Mouse (Mus musculus): ENCODE results near the gene Grid1. TPM values are rescaled to one million over a fixed set of nuclear protein-coding genes. Genes with fewer than 3 reads are reported as not detected.

Grid1 gene
- total and polyA plus RNA-seq, 2 experiments from 2014 or later, result 10.5 to 39.4 TPM

DNA sequence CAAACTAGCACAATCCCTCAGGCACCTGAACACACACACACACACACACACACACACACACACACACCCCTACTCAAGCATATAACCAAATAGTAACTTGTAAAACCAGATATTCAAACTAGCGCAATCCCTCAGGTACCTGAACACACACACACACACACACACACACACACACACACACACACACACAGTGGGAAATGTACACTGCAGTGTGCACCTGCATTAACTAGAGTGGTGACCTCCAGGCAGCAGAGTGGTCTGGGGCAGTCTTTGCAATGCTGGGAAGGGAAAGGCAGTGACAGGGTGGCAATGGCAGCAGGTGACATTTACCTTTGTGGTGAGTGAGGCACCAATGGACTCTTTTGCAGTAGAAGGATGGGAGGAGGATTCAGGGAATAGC is 212.4 kb downstream of the Grid1 start:
- WGBS, result 100% methylated on average over 1 of the region's 1 CpGs
- Histone ChIP-seq H3K9me3 (ENCODE audit: low read length) (no peaks in the 10 kb centered on the region), H3K4me3 (ENCODE audit: low read depth, low read length) (no peak overlapping the region), H3K4me2 (ENCODE audit: low read depth, low read length, poor library complexity, severe bottlenecking) (no peak overlapping the region), H3K9ac (replicated peaks; ENCODE audit: low read length, poor library complexity, severe bottlenecking) (no peak overlapping the region), H3K4me1 (ENCODE audit: insufficient read depth, low read length) (0 out of 2 replicates have a peak, but pooled peaks cover 2% of the 10 kb centered on the region), H3K27me3 (ENCODE audit: insufficient read depth, low read length) (no peaks in the 10 kb centered on the region), H3K36me3 (ENCODE audit: insufficient read depth, low read length) (no peaks in the 10 kb centered on the region), H3K27ac (ENCODE audit: low read depth, low read length) (no peak overlapping the region)
- no peak for DNase-seq (ENCODE audit: low spot score)
- TF ChIP-seq CTCF (IDR thresholded peaks at IDR 0.05), result no peak
- no peak for ATAC-seq (ENCODE audit: low FRiP score)

DNA sequence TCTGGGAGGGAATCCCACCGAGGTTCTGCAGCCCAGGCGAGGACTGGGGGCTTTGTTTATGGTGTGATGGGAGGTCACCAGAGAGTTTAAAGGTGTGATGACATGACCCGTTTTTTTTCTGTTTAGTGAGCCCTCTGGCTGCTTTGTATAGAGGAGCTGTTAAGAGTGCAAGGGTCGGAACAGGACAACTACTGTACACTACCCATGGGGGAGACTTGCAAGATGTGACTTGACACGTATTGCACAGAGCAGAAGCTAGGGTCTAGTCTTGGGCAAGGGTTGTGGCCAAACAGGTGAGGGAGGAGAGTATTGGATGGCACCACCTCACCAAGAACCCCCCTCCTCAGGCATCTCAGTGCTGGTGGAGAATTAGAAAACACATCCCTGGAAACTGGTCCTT is 224.4 kb downstream of the Grid1 start:
- ATAC-seq (ENCODE audit: low FRiP score), result no peak
- WGBS, result 69% methylated on average over 5 of the region's 5 CpGs
- no peaks in the 10 kb centered on the region for H3K36me3 ChIP-seq (ENCODE audit: insufficient read depth, low read length)

DNA sequence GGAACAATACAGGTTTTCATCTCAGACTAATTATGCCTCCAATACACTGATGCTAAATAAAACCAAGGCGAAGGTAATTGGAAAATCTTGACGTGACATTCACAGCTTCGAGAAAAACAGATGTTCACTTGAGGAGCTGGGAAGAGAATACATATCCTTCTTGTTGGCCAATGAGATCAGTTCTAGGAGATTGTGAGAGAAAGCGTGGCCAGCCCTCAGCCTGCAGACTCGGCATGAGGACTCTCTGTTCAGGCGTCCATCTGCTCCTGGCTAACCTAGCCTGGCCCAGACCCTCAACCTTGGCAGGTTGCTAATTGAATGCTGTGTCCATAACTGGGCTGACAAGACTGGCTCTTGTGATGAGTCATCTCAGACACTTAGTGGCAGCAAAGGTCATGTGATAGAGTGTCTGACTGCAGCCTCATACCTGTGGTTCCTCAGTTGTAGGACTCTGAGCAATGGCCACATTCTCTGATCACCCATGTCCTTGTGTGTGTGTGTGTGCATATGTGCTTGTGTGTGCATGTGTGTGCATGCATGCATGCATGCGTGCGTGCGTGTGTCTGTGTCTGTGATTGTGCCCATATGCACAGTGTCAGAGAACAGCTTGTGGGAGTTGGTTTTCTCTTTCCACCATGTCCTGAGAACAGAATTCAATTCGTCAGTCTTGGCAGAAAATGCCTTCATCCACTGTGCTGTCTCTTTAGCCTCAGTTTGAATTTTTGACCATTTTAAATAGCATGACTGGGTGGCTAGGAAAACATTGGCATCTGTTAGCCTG is 225.2 kb downstream of the Grid1 start:
- no peak overlapping the region for H3K4me2 ChIP-seq (ENCODE audit: low read depth, low read length, poor library complexity, severe bottlenecking)
- H3K9me3 ChIP-seq (ENCODE audit: low read length), result no peaks in the 10 kb centered on the region
- 87% methylated on average over 10 of the region's 10 CpGs for WGBS
- no peak for TF ChIP-seq CTCF (IDR thresholded peaks at IDR 0.05)
- H3K9ac ChIP-seq (replicated peaks; ENCODE audit: low read length, poor library complexity, severe bottlenecking), result no peak overlapping the region
- H3K4me1 ChIP-seq (ENCODE audit: insufficient read depth, low read length), result no peaks in the 10 kb centered on the region
- DNase-seq (ENCODE audit: low spot score), result peak; percentile 22
- ATAC-seq (ENCODE audit: low FRiP score), result peak; percentile 54; the same call in 1 of the 2 replicates
- no peak overlapping the region for H3K27ac ChIP-seq (ENCODE audit: low read depth, low read length)
- H3K27me3 ChIP-seq (ENCODE audit: insufficient read depth, low read length), result no peaks in the 10 kb centered on the region
- H3K4me3 ChIP-seq (ENCODE audit: low read depth, low read length), result no peak overlapping the region
- no peaks in the 10 kb centered on the region for H3K36me3 ChIP-seq (ENCODE audit: insufficient read depth, low read length)

More for the DNA sequence above, 224.4 kb downstream of the Grid1 start:
- DNase-seq (ENCODE audit: low spot score), result no peak
- Histone ChIP-seq H3K4me1 (ENCODE audit: insufficient read depth, low read length) (no peaks in the 10 kb centered on the region), H3K4me3 (ENCODE audit: low read depth, low read length) (no peak overlapping the region), H3K27ac (ENCODE audit: low read depth, low read length) (no peak overlapping the region), H3K27me3 (ENCODE audit: insufficient read depth, low read length) (no peaks in the 10 kb centered on the region), H3K9ac (replicated peaks; ENCODE audit: low read length, poor library complexity, severe bottlenecking) (no peak overlapping the region), H3K4me2 (ENCODE audit: low read depth, low read length, poor library complexity, severe bottlenecking) (no peak overlapping the region), H3K9me3 (ENCODE audit: low read length) (no peaks in the 10 kb centered on the region)
- TF ChIP-seq CTCF (IDR thresholded peaks at IDR 0.05), result no peak

DNA sequence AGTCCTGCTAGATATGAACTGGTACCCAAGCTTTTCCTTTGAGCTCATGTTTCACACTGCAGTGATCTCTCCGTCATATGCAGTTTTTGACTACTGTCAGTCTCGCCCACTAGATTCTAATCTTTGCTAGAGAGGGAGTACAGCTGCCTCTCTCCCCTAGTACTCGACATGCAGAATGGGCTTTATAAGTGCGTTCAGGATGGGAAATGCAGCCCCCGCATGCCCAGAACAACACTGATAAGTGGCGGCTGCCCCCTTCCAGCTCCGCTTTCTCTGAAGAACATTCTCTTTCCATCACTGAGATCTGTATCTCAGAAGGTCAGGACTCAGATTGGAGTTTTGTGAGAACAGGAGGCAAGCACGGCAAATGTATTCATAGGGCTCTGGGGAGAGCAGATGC is 229.3 kb downstream of the Grid1 start:
- ATAC-seq (ENCODE audit: low FRiP score) (no peak), DNase-seq (ENCODE audit: low spot score) (no peak)
- no peak overlapping the region for H3K4me3 ChIP-seq (ENCODE audit: low read depth, low read length)
- no peaks in the 10 kb centered on the region for H3K36me3 ChIP-seq (ENCODE audit: insufficient read depth, low read length)
- no peaks in the 10 kb centered on the region for H3K4me1 ChIP-seq (ENCODE audit: insufficient read depth, low read length)
- H3K4me2 ChIP-seq (ENCODE audit: low read depth, low read length, poor library complexity, severe bottlenecking), result no peak overlapping the region
- TF ChIP-seq CTCF (IDR thresholded peaks at IDR 0.05), result no peak
- 82% methylated on average over 8 of the region's 8 CpGs for WGBS
- no peaks in the 10 kb centered on the region for H3K27me3 ChIP-seq (ENCODE audit: insufficient read depth, low read length)
- H3K9me3 ChIP-seq (ENCODE audit: low read length), result no peaks in the 10 kb centered on the region
- H3K27ac ChIP-seq (ENCODE audit: low read depth, low read length), result no peak overlapping the region
- H3K9ac ChIP-seq (replicated peaks; ENCODE audit: low read length, poor library complexity, severe bottlenecking), result no peak overlapping the region

DNA sequence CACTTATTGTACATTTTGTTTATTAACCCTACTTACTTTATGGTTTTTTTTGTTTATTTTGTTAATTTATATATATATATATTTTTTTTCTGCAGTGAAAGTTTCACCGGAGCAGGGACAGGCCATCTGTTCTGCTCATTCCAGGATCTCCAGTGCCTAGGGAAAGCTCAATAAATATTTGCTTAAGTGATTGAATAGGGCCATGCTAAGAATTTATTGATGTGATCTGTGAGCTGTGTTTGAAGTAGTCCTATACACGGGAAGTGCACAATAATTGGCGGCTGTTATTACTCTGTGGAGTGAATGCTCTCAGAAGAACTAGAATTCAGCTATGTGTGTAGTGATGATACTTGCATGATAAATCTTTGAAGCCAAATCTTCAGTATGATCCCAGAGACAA is 234.2 kb downstream of the Grid1 start:
- Histone ChIP-seq H3K4me2 (ENCODE audit: low read depth, low read length, poor library complexity, severe bottlenecking) (no peak overlapping the region), H3K27ac (ENCODE audit: low read depth, low read length) (no peak overlapping the region), H3K27me3 (ENCODE audit: insufficient read depth, low read length) (no peaks in the 10 kb centered on the region), H3K9me3 (ENCODE audit: low read length) (no peaks in the 10 kb centered on the region), H3K4me1 (ENCODE audit: insufficient read depth, low read length) (no peaks in the 10 kb centered on the region), H3K9ac (replicated peaks; ENCODE audit: low read length, poor library complexity, severe bottlenecking) (no peak overlapping the region), H3K36me3 (ENCODE audit: insufficient read depth, low read length) (no peaks in the 10 kb centered on the region), H3K4me3 (ENCODE audit: low read depth, low read length) (no peak overlapping the region)
- ATAC-seq (ENCODE audit: low FRiP score) (no peak), DNase-seq (ENCODE audit: low spot score) (no peak)
- TF ChIP-seq CTCF (IDR thresholded peaks at IDR 0.05), result no peak
- 73% methylated on average over 3 of the region's 3 CpGs for WGBS

DNA sequence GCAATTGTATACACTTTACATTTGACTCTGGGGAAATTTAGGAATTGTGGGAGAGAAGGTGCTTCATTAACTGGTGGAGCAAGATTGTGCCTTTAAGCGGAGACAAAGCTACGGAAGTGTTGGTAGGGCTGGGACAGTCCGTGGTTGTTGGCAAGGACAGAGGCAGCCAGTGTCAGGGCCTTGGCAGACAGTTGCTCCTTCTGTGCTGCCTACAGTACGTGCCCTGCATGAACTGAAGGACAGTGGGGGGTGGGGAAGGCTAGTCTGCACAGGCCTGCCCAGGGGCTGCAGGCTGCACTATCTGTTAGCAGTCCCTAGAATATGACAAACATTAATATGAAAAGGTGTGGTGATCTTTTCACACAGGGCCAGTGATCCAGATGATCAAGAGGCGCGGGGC is 254.7 kb downstream of the Grid1 start:
- no peak overlapping the region for H3K4me3 ChIP-seq (ENCODE audit: low read depth, low read length)
- H3K4me1 ChIP-seq (ENCODE audit: insufficient read depth, low read length), result no peaks in the 10 kb centered on the region
- no peak overlapping the region for H3K9ac ChIP-seq (replicated peaks; ENCODE audit: low read length, poor library complexity, severe bottlenecking)
- no peaks in the 10 kb centered on the region for H3K9me3 ChIP-seq (ENCODE audit: low read length)
- no peak for TF ChIP-seq CTCF (IDR thresholded peaks at IDR 0.05)
- no peaks in the 10 kb centered on the region for H3K27me3 ChIP-seq (ENCODE audit: insufficient read depth, low read length)
- peak; percentile 97 for ATAC-seq (ENCODE audit: low FRiP score)
- WGBS, result 58% methylated on average over 6 of the region's 6 CpGs
- H3K27ac ChIP-seq (ENCODE audit: low read depth, low read length), result no peak overlapping the region
- no peak overlapping the region for H3K4me2 ChIP-seq (ENCODE audit: low read depth, low read length, poor library complexity, severe bottlenecking)
- no peaks in the 10 kb centered on the region for H3K36me3 ChIP-seq (ENCODE audit: insufficient read depth, low read length)
- peak; percentile 90 for DNase-seq (ENCODE audit: low spot score)
